Mouse (Mus musculus): Measurements from ENCODE around the gene Tctn1. TPM values are rescaled to one million over a fixed set of nuclear protein-coding genes. Genes with fewer than 3 reads are reported as not detected.

Tctn1 gene
- polyA plus RNA-seq, 1 experiment from 2014 or later = 6.2 TPM

DNA sequence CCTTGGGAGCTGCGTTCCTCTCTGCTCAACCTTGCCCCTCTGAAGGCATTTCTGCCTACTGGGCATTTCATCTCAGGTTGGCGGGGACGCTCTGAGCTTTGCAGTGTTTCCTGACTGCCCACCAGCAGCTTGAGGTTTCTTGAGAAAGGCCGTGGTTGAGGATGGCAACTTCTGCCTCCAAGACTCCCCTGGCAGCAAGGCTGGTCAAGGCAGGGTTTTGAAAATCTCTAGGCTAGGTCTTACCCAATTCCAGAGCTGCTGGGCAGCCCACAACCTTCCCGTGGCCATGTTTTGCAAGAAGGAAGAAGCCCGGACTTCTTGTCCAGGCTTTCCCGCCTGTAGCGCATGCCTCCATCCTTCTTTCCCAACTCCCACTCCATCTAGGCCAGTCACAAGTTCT is 53.4 kb downstream of the Tctn1 start:
- no peaks in the 10 kb centered on the region for H3K9me3 ChIP-seq (ENCODE audit: control insufficient read depth, low read length)
- no peak overlapping the region for H3K9ac ChIP-seq (replicated peaks; ENCODE audit: low read length)
- H3K4me3 ChIP-seq (replicated peaks; ENCODE audit: low read depth, low read length) = no peak overlapping the region
- H3K27me3 ChIP-seq (ENCODE audit: control insufficient read depth, insufficient read depth, low read length) = no peaks in the 10 kb centered on the region
- no peak overlapping the region for H3K27ac ChIP-seq (replicated peaks; ENCODE audit: low read depth, low read length)
- H3K36me3 ChIP-seq (ENCODE audit: control insufficient read depth, insufficient read depth, low read length) = no peaks in the 10 kb centered on the region
- H3K4me1 ChIP-seq (ENCODE audit: control insufficient read depth, insufficient read depth, low read length) = peaks cover 6% of the 10 kb centered on the region; the same call in 1 of the 2 replicates
- WGBS = 94% methylated on average over 8 of the region's 8 CpGs
- DNase-seq (no peak), ATAC-seq (ENCODE audit: low FRiP score, low TSS enrichment) (no peak)
- H3K4me2 ChIP-seq (ENCODE audit: low read length) = no peak overlapping the region

DNA sequence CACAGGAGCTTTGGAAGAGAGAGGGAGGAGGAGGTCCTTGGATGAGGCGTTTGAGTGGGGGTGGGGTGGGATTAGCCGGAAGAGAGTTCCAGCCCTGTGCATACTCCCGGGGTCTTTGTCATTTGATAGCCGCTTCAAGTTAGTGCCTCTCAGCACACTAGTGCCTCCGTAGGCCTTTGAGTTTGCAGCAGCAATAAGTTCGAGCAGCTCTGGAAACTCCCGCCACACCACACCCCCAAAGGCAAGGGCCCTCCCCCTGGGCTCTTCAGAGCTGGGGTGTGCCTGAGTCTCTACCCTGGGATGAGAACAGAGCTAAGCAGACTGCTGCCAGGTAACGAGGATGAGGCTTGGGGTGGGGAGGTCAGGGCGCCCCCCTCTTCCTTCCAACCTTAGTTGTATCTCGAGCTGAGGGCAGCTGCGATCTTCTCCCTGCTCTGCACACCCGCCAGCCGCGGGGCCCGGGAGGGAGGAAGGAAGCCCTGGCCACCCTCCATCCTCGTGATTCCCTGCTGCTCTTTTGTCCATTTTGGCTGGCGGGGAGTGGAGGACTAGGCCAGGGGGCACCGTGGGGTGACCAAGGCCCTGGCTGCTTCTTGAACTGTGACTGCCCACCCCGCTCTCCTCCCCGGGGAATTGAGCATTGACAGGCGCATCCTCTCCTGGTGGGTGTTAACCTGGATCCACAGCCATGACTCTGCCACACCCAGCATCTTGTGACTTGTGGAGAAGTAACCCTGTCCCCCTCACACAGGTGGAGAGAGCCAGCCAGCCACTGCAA is 54.5 kb downstream of the Tctn1 start:
- Histone ChIP-seq H3K27ac (replicated peaks; ENCODE audit: low read depth, low read length) (no peak overlapping the region), H3K9ac (replicated peaks; ENCODE audit: low read length) (peak overlapping the region; percentile 30), H3K36me3 (ENCODE audit: control insufficient read depth, insufficient read depth, low read length) (no peaks in the 10 kb centered on the region), H3K9me3 (ENCODE audit: control insufficient read depth, low read length) (no peaks in the 10 kb centered on the region), H3K4me1 (ENCODE audit: control insufficient read depth, insufficient read depth, low read length) (peaks cover 6% of the 10 kb centered on the region; the same call in 1 of the 2 replicates), H3K4me2 (ENCODE audit: low read length) (peak overlapping the region; percentile 53), H3K4me3 (replicated peaks; ENCODE audit: low read depth, low read length) (peak overlapping the region; percentile 7), H3K27me3 (ENCODE audit: control insufficient read depth, insufficient read depth, low read length) (no peaks in the 10 kb centered on the region)
- DNase-seq (peak; percentile 69), ATAC-seq (ENCODE audit: low FRiP score, low TSS enrichment) (no peak)
- WGBS = 2% methylated on average over 21 of the region's 21 CpGs

DNA sequence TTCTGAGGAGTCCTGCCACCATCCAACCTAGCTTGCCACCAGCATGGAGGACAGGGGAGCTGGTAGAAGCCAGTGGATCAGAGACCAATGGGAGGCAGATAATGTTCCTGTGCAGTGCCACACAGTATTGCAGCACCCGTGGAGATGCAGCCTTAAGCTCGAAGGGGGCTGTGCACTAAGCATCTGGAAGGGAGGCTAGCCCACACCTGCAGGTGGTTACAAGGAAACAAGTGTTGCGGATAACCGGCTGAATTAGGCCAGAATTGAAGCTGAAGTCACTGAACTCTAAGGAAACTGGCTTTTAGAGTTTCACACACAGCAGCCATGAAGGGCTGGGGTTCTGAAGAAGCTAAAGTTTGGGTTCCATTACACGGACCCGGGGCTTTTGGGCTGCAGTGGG is 55.4 kb downstream of the Tctn1 start:
- H3K4me2 ChIP-seq (ENCODE audit: low read length) = no peak overlapping the region
- H3K36me3 ChIP-seq (ENCODE audit: control insufficient read depth, insufficient read depth, low read length) = no peaks in the 10 kb centered on the region
- H3K27me3 ChIP-seq (ENCODE audit: control insufficient read depth, insufficient read depth, low read length) = no peaks in the 10 kb centered on the region
- no peak overlapping the region for H3K9ac ChIP-seq (replicated peaks; ENCODE audit: low read length)
- 39% methylated on average over 6 of the region's 6 CpGs for WGBS
- no peak overlapping the region for H3K27ac ChIP-seq (replicated peaks; ENCODE audit: low read depth, low read length)
- peaks cover 6% of the 10 kb centered on the region; the same call in 1 of the 2 replicates for H3K4me1 ChIP-seq (ENCODE audit: control insufficient read depth, insufficient read depth, low read length)
- no peak overlapping the region for H3K4me3 ChIP-seq (replicated peaks; ENCODE audit: low read depth, low read length)
- no peak for DNase-seq
- H3K9me3 ChIP-seq (ENCODE audit: control insufficient read depth, low read length) = no peaks in the 10 kb centered on the region
- ATAC-seq (ENCODE audit: low FRiP score, low TSS enrichment) = no peak

DNA sequence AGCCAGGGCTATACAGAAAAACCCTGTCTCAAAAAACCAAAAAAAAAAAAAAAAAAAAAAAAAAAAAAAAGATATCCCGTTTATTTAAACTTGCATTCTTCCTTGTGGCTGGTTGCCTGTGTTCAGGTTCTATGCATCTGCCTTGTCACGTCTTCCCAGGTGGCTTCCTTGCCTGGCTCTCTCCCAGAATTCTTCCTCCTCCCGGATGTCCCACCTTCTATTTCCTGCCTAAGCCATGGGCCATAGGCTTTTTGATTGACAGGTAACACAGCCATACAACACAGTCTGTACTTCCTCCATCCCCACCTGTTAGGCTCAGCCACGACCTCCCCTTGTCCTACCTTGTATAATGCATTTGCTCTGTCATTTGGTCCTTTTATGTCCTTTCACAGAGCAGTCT is 57.8 kb downstream of the Tctn1 start, which contains the start of gene Hvcn1:
Gene Hvcn1, plus strand, starts transcription at position 330 of the 400 bp plus-strand sequence.
- Histone ChIP-seq H3K9ac (replicated peaks; ENCODE audit: low read length) (no peak within 1 kb of the TSS), H3K4me3 (replicated peaks; ENCODE audit: low read depth, low read length) (no peak within 1 kb of the TSS), H3K27me3 (ENCODE audit: control insufficient read depth, insufficient read depth, low read length) (no peaks in the 10 kb centered on the region), H3K36me3 (ENCODE audit: control insufficient read depth, insufficient read depth, low read length) (no peaks in the 10 kb centered on the region), H3K9me3 (ENCODE audit: control insufficient read depth, low read length) (no peaks in the 10 kb centered on the region), H3K27ac (replicated peaks; ENCODE audit: low read depth, low read length) (no peak within 1 kb of the TSS), H3K4me1 (ENCODE audit: control insufficient read depth, insufficient read depth, low read length) (peaks cover 6% of the 10 kb centered on the region; the same call in 1 of the 2 replicates), H3K4me2 (ENCODE audit: low read length) (no peak within 1 kb of the TSS)
- WGBS = 86% methylated on average over 4 of the region's 4 CpGs
- no peak for DNase-seq
- no peak for ATAC-seq (ENCODE audit: low FRiP score, low TSS enrichment)

DNA sequence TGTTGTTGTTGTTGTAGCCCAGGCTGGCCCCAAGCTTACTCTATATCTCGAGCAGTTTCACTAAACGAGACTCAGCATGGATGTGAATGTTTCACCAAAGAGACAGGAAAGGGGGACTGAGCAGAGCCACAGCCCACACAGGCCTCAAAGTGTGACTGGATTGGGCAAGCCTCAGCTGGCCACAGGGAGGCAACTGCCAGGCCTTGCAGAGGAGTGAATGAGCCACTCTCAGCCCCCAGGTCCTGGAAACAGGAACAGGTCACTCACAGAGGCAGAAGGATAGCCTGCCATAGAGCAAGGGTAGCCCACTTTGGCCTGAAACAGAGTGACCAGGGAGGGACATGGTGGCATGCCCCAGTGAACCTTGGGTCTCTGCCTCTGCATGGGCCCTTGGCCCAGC is 60.1 kb downstream of the Tctn1 start:
- ATAC-seq (ENCODE audit: low FRiP score, low TSS enrichment) = no peak
- Histone ChIP-seq H3K4me1 (ENCODE audit: control insufficient read depth, insufficient read depth, low read length) (no peaks in the 10 kb centered on the region), H3K4me2 (ENCODE audit: low read length) (no peak overlapping the region), H3K4me3 (replicated peaks; ENCODE audit: low read depth, low read length) (no peak overlapping the region), H3K27ac (replicated peaks; ENCODE audit: low read depth, low read length) (no peak overlapping the region), H3K9ac (replicated peaks; ENCODE audit: low read length) (no peak overlapping the region), H3K36me3 (ENCODE audit: control insufficient read depth, insufficient read depth, low read length) (no peaks in the 10 kb centered on the region), H3K27me3 (ENCODE audit: control insufficient read depth, insufficient read depth, low read length) (no peaks in the 10 kb centered on the region), H3K9me3 (ENCODE audit: control insufficient read depth, low read length) (no peaks in the 10 kb centered on the region)
- no peak for DNase-seq
- 71% methylated on average over 2 of the region's 2 CpGs for WGBS

DNA sequence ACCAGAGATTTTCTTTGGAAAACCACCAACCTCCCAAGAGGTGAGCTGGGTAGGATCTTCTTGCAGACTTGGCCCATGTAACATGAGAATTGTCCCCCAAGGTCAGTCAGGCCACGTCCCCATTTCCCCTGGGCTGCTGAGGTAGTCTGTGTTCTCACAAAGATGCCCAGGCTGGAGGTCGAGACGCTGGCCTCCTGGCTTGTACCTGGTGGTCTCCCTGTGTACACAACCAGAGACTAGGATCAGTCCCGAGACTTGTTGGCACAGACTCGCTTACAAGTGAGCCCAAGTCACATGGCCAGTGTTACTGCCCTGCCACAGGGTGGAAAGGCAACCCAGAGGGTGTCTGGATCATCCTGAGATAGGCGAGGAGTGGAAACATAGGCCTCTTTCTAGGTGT is 62.4 kb downstream of the Tctn1 start:
- no peak for DNase-seq
- no peak overlapping the region for H3K4me3 ChIP-seq (replicated peaks; ENCODE audit: low read depth, low read length)
- WGBS = 86% methylated on average over 6 of the region's 6 CpGs

DNA sequence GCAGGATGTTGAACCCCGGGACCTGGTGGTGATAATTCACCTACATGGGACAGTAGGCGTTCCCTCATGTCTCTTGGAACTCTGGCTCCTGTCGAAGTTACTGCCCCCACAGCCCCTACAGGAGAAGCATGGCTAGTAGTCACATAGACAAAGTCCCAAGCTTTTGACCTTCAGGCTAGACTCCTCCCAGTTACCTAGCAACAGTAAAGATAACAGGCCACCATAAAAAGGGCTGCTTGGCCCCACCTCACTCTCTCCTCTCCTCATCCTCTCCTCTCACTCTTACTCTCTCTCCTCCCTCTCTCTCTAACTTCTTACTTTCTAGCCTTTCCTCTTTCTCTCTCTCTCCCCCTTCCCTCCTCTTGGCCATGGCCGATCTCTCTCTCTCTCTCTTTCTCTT is 63.4 kb downstream of the Tctn1 start:
- ATAC-seq (ENCODE audit: low FRiP score, low TSS enrichment) = no peak
- no peak overlapping the region for H3K4me2 ChIP-seq (ENCODE audit: low read length)
- H3K4me1 ChIP-seq (ENCODE audit: control insufficient read depth, insufficient read depth, low read length) = no peaks in the 10 kb centered on the region
- no peaks in the 10 kb centered on the region for H3K36me3 ChIP-seq (ENCODE audit: control insufficient read depth, insufficient read depth, low read length)
- no peaks in the 10 kb centered on the region for H3K9me3 ChIP-seq (ENCODE audit: control insufficient read depth, low read length)
- no peak for DNase-seq
- 95% methylated on average over 4 of the region's 4 CpGs for WGBS
- no peaks in the 10 kb centered on the region for H3K27me3 ChIP-seq (ENCODE audit: control insufficient read depth, insufficient read depth, low read length)
- H3K4me3 ChIP-seq (replicated peaks; ENCODE audit: low read depth, low read length) = no peak overlapping the region
- H3K27ac ChIP-seq (replicated peaks; ENCODE audit: low read depth, low read length) = no peak overlapping the region
- H3K9ac ChIP-seq (replicated peaks; ENCODE audit: low read length) = no peak overlapping the region

More for the DNA sequence above, 62.4 kb downstream of the Tctn1 start:
- Histone ChIP-seq H3K27me3 (ENCODE audit: control insufficient read depth, insufficient read depth, low read length) (no peaks in the 10 kb centered on the region), H3K9me3 (ENCODE audit: control insufficient read depth, low read length) (no peaks in the 10 kb centered on the region), H3K9ac (replicated peaks; ENCODE audit: low read length) (no peak overlapping the region), H3K4me2 (ENCODE audit: low read length) (no peak overlapping the region), H3K27ac (replicated peaks; ENCODE audit: low read depth, low read length) (no peak overlapping the region), H3K4me1 (ENCODE audit: control insufficient read depth, insufficient read depth, low read length) (no peaks in the 10 kb centered on the region), H3K36me3 (ENCODE audit: control insufficient read depth, insufficient read depth, low read length) (no peaks in the 10 kb centered on the region)
- ATAC-seq (ENCODE audit: low FRiP score, low TSS enrichment) = no peak

DNA sequence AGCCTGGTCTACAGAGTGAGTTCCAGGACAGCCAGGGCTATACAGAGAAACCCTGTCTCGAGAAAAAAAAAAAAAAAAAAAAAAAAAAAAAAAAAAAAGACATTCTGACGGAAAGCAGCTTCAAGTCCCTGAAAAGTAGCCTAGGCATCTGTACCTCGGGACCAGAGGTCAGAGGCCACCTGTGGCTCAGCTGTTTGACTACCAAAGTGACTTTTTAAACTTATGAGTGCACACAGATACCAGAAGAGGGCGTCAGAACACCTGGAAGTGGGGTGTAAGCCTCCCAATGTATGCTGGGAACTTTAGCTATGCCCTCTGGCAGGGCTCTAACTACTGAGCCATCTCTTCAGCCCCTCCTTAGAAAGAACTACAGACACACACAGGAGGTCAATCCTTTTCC is 71.9 kb downstream of the Tctn1 start:
- H3K9ac ChIP-seq (replicated peaks; ENCODE audit: low read length) = no peak overlapping the region
- DNase-seq = no peak

More for the DNA sequence above, 71.9 kb downstream of the Tctn1 start:
- H3K27me3 ChIP-seq (ENCODE audit: control insufficient read depth, insufficient read depth, low read length) = no peaks in the 10 kb centered on the region
- H3K27ac ChIP-seq (replicated peaks; ENCODE audit: low read depth, low read length) = no peak overlapping the region
- H3K9me3 ChIP-seq (ENCODE audit: control insufficient read depth, low read length) = no peaks in the 10 kb centered on the region
- no peak overlapping the region for H3K4me3 ChIP-seq (replicated peaks; ENCODE audit: low read depth, low read length)
- WGBS = 55% methylated on average over 3 of the region's 4 CpGs
- H3K4me2 ChIP-seq (ENCODE audit: low read length) = no peak overlapping the region
- no peak for ATAC-seq (ENCODE audit: low FRiP score, low TSS enrichment)
- H3K36me3 ChIP-seq (ENCODE audit: control insufficient read depth, insufficient read depth, low read length) = no peaks in the 10 kb centered on the region
- H3K4me1 ChIP-seq (ENCODE audit: control insufficient read depth, insufficient read depth, low read length) = no peaks in the 10 kb centered on the region

Measured in midbrain, embryonic 14.5 days (tissue).